Mouse (Mus musculus): ENCODE results near the gene Rapgef4.
"Not testable (repeated sequence)": the region's sequence is repeated elsewhere in the genome, so short reads cannot be mapped to it uniquely, and the experiment has no call there.

Rapgef4 gene

GRCm38 (mm10) chr2:72026506-72026905, 45.5 kb downstream of the Rapgef4 start:
- no peak for DNase-seq (ENCODE audit: low spot score in 2 of 2)

- no peak for DNase-seq (ENCODE audit: low spot score in 2 of 2)
These were observed 48.0 kb downstream of the Rapgef4 start for GRCm38 (mm10) chr2:72029081-72029480.

GRCm38 (mm10) chr2:72029586-72030144, 48.6 kb downstream of the Rapgef4 start:
- no peak for DNase-seq (ENCODE audit: low spot score in 2 of 2)

- DNase-seq (ENCODE audit: low spot score in 2 of 2), result no peak
These were observed 50.7 kb downstream of the Rapgef4 start for GRCm38 (mm10) chr2:72031717-72032116.

- peak in 1 of 2 experiments; percentile 50 for DNase-seq (ENCODE audit: low spot score in 2 of 2)
These were observed 54.6 kb downstream of the Rapgef4 start for GRCm38 (mm10) chr2:72035616-72036015.

- DNase-seq (ENCODE audit: low spot score in 2 of 2), result no peak
These were observed 56.3 kb downstream of the Rapgef4 start for GRCm38 (mm10) chr2:72037357-72037756.

GRCm38 (mm10) chr2:72038235-72038634, 57.2 kb downstream of the Rapgef4 start:
- peak; percentile 83 to 89 for DNase-seq (ENCODE audit: low spot score in 2 of 2)

GRCm38 (mm10) chr2:72038651-72039251, 57.7 kb downstream of the Rapgef4 start:
- peak in 1 of 2 experiments; percentile 35 for DNase-seq (ENCODE audit: low spot score in 2 of 2)

- no peak for DNase-seq (ENCODE audit: low spot score in 2 of 2)
These were observed 58.5 kb downstream of the Rapgef4 start for GRCm38 (mm10) chr2:72039522-72040045.

- DNase-seq (ENCODE audit: low spot score in 2 of 2), result no peak
These were observed 60.0 kb downstream of the Rapgef4 start for GRCm38 (mm10) chr2:72041087-72041486.

GRCm38 (mm10) chr2:72042093-72042492, 61.1 kb downstream of the Rapgef4 start:
- no peak for DNase-seq (ENCODE audit: low spot score in 2 of 2)

- DNase-seq (ENCODE audit: low spot score in 2 of 2), result no peak
These were observed 63.2 kb downstream of the Rapgef4 start for GRCm38 (mm10) chr2:72044191-72044590.

- DNase-seq (ENCODE audit: low spot score in 2 of 2), result no peak
These were observed 64.0 kb downstream of the Rapgef4 start for GRCm38 (mm10) chr2:72045024-72045423.

- DNase-seq (ENCODE audit: low spot score in 2 of 2), result no peak
These were observed 64.6 kb downstream of the Rapgef4 start for GRCm38 (mm10) chr2:72045659-72046058.

GRCm38 (mm10) chr2:72050451-72050850, 69.4 kb downstream of the Rapgef4 start:
- no peak for DNase-seq (ENCODE audit: low spot score in 2 of 2)

- no peak for DNase-seq (ENCODE audit: low spot score in 2 of 2)
These were observed 73.2 kb downstream of the Rapgef4 start for GRCm38 (mm10) chr2:72054280-72054679.

GRCm38 (mm10) chr2:72054736-72055135, 73.7 kb downstream of the Rapgef4 start:
- DNase-seq (ENCODE audit: low spot score in 2 of 2), result no peak

- DNase-seq (ENCODE audit: low spot score in 2 of 2), result no peak
These were observed 74.4 kb downstream of the Rapgef4 start for GRCm38 (mm10) chr2:72055476-72055875.

GRCm38 (mm10) chr2:72056081-72056874, 75.2 kb downstream of the Rapgef4 start:
- DNase-seq (ENCODE audit: low spot score in 2 of 2), result no peak

GRCm38 (mm10) chr2:72062931-72063330, 81.9 kb downstream of the Rapgef4 start:
- DNase-seq (ENCODE audit: low spot score in 2 of 2), result no peak

GRCm38 (mm10) chr2:72068505-72068904, 87.5 kb downstream of the Rapgef4 start:
- DNase-seq (ENCODE audit: low spot score in 2 of 2), result no peak

GRCm38 (mm10) chr2:72070086-72070485, 89.0 kb downstream of the Rapgef4 start:
- DNase-seq (ENCODE audit: low spot score in 2 of 2), result no peak

- not testable (repeated sequence) for DNase-seq (ENCODE audit: low spot score in 2 of 2)
These were observed 92.1 kb downstream of the Rapgef4 start for GRCm38 (mm10) chr2:72073121-72073520.
